Mouse (Mus musculus) cerebellum, adult 8-10 months (tissue): Measurements from ENCODE around the gene B3gnt9.
"Not testable (repeated sequence)": the region's sequence is repeated elsewhere in the genome, so short reads cannot be mapped to it uniquely, and the experiment has no call there.

Experiments used
- DNase-seq: peaks from one replicate; pipeline ENCODE4 v3.0.0; 2022

B3gnt9 gene

DNA sequence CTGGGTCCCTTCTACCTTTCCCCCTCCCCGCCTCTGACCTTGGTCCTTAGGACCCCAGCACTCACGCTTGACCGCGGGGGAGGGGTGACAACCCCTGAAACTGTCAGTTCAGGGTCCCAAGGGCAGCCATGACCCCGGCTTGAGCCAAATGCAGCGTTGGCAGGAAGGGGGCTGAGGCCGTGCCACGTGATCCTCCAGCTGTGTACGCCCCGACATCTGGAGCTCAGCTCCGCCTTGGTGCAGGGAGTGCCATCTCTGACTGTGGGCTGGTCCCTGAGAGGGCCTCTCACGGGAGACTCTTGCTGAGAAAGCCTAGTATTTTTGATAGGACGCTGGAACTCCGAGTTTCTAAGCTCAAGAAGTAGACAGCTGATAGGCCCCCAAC, at the start of gene B3gnt9:
Gene B3gnt9 (minus strand): TSS at position 188 of the 385 bp plus-strand sequence.
- DNase-seq, result no peak

DNA sequence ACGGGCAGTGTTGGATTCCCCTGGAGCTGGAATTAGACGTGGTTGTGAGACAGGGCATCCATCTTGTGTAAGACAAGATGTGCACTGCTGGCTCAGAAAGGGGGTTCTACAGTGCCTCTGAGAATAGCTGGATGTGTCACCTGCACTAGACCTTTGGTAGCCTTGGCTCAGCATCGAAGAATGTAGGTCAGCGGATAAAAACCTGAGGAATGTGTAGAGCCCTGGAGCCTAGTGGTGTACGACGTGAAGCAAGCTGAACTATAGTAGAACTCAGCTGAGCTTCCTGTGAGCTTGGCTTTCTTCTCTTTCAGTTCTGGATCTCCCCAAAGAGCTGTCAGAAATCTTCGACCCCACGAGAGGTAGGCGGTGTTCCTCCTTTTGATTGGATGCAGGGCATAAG, 48.9 kb upstream of the B3gnt9 start:
- DNase-seq, result no peak

DNA sequence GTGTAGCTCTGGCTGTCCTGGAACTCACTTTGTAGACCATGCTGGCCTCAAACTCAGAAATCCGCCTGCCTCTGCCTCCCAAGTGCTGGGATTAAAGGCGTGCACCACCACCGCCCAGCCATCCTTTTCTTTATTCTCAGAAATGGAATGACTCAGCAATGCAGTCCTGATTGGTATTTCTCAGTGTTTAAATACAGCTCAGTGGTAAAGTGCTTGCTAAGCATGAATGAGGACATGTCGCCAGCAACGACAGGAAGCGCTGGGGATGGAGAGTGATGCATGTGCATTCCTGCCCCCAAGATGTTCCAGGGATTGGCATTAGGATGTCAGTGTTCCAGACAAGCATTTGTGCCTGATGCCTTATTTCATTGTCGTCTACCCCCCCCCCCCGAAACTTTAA, 48.4 kb upstream of the B3gnt9 start:
- DNase-seq, result no peak

DNA sequence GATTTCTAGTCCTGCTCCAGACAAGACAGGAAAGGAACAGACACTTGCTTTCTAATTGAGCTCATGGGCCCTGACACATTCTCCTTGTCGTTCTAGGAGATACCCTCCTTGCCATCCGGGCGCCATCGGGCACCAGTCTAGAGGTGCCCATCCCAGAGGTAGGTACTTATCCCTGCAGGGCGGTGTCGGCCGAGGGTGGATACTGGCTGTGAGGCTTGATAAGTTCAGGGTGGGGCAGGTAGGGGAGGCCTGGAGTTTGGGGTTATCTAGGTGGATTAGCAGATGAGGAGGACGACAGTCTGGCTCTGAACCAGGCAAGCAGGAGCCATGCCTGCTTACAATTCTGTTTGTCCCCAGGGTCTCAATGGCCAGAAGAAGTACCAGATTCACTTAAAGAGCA, 45.0 kb upstream of the B3gnt9 start:
- DNase-seq, result no peak

DNA sequence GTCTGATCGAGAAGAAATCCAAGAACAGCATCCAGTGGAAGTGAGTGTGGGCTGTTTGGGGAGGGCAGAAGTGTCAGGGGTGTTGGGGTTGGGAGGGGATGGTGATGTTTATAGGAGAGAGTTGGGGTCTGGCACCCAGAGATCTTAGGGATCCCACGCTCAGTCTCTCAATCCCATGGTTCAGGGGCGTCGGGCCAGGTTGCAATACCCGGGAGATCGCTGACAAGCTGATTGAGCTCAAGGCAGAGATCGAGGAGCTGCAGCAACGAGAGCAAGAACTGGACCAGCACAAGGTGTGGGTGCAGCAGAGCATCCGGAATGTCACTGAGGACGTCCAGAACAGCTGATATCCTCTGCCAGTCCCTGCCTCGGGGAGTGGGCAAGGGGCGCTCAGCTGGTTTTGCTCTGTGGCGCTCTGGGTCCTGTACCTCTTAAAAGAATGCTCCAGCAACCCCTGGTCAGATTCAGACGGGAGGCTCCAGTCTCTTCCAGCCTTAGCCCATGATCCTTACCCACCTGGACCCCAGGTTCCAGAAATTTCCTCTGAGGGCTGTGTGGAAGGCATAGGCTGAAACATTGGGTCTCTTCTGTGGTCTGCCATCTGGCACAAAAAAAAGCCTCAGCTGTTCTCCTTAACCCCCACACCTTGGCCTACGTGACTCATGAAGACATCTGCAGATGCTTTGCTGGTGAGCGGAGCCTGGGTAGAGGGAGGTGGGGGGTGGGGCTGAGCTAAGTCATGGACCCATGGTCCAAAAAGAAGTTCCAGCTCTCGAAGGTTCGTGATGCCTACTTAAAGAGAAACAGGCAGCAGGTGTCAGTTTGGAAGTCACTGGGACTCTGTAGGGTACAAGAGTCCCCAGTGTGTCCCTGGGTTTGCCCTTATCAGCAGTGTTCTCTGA, 43.6 kb upstream of the B3gnt9 start:
- DNase-seq, result no peak

DNA sequence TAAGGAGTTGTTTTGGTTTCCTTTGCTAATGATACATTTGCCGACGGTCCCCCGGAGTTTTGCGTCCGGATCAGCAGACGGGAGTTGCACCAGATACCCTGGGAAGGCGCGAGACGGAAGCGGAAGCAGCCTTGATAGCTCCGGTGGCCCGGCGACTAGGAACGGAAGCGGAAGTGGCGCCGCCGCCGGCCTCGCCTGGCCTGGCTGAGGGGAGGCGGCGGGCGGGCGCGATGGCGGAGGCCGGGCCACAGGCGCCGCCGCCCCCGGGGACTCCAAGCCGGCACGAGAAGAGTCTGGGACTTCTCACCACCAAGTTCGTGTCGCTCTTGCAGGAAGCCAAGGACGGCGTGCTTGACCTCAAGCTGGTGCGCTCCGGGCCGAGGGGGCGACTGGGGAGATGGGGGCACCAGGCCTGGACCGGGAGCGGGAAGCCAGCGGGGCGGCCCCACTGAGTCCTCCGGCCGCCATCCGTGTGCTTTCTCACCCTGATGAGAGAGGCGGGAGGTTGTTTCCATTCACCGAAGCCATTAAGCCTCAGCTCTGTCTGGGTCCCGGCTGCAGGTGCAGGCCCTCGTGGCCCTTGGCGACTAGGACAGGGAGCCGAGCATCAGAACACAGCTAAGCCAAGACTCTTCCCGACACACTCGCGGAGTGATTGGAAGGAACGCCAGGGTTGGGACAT, 42.7 kb upstream of the B3gnt9 start, which contains the start of gene E2f4:
Gene E2f4 (plus strand): TSS at position 153 of the 682 bp plus-strand sequence.
- DNase-seq, result peak; percentile 88

DNA sequence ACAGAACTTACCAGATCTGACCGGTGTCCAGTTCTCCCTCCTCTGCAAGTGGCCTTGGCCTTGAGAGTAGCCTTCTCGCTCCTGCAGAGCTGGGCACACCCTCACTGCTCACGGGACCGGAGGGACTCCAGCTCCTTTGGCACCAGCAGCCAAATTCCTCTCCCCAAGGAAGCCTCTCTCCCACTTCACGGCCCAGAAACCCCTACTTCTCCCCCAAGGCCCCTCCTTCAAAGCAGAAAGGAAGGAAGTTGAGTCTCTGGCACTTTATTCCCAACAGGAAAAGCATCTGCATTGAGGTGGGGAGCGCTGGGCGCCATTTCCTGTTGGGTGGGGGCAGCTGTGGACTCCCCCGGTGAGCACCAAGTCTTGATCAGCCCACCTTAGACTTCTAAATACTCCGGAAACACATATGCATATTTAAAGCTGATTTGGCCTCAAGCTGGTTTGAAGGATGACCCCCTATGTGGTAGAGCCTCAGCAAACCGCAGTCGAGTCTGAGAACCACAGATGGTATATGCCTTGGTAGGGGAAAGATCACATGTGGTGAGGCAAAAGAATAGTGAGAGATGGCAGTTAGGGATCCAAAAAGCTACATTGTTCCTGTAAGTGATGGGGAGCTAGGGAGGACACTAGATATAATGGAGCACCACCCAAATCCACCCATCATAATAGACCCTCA, 41.1 kb upstream of the B3gnt9 start, which contains the start of gene Exoc3l:
Gene Exoc3l (minus strand): TSS at position 207 of the 679 bp plus-strand sequence.
- no peak for DNase-seq

DNA sequence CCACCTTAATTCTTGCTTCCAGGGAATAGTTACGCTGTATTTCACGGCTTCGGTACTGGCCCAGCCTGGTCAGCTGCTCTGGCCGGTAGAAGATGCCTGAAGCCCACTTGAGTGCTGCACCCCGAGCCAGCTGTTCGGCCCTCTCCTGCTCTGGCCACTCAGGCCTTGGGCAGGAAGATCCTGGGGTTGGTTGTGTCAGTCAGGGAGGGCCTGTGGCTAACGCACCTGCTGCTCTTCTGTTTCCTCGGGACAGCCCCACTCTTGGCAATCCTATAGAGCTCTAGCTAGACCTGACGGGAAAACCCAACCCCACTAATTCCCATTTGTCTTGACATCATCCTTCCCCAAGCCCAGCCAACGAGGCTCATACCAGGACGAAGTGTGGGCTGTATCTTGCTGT, 40.3 kb upstream of the B3gnt9 start:
- no peak for DNase-seq

DNA sequence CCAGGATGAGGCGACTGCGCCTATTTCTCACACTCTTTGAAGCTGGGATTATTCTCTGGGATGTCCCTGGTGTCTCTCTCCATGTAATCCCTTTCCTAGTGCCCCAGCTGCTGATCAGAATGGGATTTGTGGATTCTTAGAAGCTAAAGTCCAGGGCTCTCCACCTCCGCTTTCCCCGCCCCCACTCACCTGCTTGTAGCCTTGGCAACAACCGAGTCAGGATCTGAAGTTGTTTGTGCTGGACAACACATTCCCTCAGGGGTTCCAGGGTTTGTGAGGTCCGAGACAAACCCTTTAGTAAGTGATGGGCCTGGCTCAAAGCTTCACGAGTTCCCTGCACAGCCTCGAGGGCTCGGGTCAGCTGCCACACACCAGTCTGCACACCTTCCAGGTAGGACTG, 39.8 kb upstream of the B3gnt9 start:
- no peak for DNase-seq

DNA sequence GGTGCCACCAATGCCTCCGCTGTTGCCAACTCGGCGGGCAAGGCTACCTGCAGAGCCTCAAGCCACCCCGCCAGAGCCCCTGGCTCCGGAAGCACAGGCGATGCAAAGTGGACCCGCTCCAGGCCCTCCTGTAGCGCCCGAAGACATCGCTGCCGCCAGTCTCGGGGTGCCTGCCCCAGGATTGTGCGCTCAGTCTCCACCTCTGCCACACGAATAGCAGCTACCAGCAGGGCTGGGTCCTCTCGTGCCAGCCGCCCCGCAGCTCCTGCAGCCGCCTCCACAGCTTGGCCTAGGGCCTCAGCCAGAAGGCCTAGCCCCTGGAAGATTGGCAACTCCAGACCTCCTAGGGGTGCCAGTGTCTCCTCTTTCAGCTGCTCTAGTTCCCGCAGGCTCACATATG, 38.5 kb upstream of the B3gnt9 start:
- DNase-seq, result peak; percentile 79

DNA sequence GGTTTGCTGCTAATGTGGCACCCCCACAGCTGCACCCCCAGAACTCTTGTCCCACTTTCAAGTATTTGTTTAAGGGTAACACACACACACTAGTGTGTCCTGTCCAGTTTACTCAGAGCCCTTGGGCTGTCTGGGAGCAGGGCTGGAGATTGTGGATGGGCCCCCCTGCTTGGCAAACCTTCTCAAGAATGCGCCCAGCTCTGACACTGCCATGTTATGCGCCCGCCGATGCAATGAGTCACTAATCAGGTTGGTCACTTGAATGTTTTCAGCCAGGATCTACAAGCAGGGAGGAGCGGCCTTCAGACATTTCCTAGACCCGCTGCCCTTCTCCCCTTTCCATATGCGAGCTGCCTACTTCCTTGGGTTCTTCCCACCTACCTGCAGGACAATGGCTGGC, 37.5 kb upstream of the B3gnt9 start:
- no peak for DNase-seq

DNA sequence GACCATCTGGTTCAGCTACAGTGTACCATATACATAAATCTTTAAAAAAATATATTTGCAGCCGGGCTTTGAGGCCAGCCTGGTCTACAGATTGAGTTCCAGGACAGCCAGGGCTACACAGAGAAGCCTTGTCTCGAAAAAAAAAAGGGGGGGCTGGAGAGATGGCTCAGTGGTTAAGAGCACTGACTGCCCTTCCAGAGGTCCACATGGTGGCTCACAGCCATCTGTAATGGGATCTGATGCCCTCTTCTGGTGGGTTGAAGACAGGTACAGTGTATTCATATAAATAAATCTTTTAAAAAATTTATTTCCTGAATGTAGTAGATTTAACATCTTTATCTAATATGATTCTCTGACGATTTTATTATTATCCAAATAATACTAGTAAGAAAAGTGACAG, 36.8 kb upstream of the B3gnt9 start:
- not testable (repeated sequence) for DNase-seq

DNA sequence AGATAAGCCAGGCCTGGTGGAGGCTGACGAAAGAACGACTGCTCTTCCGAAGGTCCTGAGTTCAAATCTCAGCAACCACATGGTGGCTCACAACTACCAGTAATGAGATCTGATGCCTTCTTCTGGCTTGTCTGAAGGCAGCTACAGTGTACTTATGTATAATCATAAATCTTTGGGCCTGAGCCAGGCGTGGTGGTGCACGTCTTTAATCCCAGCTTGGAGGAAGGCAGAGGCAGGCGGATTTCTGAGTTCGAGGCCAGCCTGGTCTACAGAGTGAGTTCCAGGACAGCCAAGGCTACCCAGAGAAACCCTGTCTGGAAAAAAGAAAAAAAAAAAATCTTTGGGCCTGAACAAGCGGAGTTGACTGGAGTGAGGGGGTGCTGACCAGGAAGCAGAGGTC, 36.4 kb upstream of the B3gnt9 start:
- DNase-seq, result not testable (repeated sequence)

DNA sequence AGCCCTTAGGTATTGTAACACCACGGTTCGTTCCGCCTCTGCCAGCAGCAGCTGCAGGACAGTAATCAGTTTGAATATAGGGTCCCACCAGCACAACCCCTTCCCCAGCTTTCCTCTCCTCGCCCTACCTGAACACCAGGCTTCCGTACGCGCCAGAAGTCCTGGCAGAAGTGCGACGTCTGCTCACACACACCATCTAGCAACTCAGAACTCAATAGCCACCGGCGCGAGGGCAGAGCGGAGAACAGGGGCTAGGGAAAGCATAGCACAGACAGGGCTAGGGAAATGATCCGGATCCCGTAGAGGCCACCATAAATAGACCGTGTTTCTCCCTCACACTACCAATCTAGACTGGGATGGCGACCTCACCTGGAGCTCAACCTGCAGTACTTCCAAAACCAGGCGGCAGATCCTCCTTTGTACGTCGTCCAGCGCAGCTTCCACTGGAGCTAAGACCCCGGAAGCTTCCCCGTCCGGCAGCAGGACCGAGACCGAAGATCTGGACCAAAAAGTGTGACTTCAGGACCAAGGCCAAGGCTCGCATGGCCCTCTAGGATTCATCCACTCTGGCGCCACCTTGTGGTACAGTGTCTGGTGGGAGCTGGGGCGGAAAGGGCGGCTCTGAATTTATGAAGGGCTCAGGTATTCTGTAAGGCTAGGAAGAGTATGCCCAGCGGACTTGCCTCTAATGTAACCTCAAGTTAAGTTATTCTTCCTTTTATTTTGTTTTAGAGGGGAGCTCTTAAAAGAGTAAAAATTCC, 35.8 kb upstream of the B3gnt9 start:
- DNase-seq, result peak; percentile 90

DNA sequence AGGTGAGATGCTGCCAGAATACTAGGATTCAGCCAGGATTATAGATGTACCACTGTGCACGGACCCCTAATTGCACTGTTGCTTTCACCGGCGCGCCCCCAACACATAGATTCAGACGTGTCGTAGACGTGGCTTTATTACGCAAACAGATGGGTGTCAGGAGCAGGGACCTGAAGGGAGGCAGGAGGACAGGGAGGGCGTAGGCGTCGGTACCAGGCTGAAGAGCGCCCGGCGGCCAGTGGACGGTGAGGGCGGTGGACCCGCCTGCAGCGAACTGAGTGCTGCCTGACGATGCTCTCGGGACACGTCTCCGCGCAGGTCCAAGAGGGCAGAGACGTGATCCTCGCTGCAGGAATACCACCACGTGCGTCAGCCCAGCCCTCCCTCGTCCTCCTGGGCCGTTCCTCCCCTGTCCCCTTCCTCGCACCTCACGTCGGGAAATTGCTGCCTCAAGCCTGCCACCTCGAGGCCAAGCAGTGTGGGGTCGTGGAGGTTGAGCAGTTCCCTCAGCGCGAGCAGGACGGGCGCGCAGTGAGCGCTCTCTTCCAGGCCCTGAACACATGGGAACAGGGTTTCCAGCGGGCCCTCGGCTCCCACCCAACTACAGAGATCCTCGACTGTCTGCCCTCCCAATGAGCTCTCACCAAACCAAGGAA, 35.0 kb upstream of the B3gnt9 start, which contains the start of gene 4931428F04Rik:
Gene 4931428F04Rik (minus strand): TSS at position 60 of the 656 bp plus-strand sequence.
- DNase-seq, result peak; percentile 75

DNA sequence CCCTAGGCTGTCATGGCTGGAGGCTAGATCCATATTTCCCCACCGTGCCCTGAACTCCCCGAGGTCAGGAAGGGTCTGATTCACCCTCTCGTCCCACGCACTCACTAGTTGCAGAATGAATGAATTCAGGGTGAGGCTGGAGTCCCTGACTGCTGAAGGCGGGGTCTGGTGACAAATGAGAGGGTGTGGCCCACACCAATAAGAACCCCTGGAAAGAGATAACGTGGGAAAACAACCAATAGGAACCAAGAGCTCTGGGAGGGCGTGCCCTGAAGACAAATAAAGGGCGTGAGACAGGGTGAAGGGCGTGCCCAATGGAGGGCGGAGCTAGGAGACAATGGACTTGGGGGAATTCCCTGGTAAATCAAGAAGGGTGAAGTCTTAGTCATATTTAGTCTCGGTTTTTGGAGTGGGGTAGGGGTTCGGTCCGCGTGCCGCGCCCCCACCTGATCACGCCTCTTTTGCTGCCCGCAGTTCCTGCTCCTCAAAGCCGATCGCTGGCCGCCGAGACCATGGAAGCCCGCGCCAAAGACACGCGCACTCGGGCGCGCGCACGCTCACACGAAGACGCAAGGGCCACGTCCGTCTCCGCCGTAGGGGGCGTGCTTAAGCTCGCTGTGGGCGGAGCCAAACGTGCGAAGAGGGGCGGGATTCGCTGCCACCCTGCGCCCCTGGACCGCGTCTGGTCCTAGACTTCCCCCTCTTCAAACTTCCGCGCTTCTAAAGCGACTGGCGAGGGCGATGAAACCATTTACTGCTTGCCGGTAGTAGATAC, 34.2 kb upstream of the B3gnt9 start:
- DNase-seq, result peak; percentile 98

DNA sequence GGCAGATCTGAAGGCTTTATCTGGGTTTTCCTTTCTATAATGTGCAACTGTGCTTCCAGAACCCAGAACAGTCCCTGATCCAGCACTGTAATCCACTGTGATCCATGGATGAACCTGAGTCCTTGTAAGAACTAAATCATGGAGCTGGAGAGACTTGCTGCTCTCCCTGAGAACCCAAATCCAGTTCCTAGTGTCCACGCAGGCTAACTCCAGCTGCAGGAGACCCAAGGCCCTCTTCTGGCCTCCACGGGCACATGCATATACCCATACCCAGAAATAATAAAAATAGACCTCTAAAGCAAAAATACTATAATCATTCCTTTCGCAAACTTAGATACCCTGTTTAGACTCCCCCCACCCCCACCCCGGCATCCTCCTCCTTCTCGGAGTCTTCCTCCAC, 33.3 kb upstream of the B3gnt9 start:
- DNase-seq, result no peak

DNA sequence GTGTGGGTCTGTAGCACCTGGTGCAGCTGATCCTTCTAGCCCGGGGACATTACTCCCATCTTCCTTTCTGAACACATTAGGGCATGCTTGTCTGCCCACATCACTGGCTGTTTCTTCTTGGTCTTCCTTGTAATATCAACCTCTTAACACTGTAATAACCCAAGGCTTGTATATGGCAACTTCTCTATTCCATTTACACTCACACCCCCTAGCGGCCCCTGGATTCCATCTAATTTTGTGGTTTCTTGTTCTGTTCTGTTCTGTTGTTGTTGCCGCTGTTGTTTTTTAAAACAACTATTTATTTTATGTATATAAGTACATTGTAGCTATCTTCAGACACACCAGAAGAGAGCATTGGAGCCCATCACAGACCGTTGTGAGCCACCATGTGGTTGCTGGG, 32.0 kb upstream of the B3gnt9 start:
- DNase-seq, result no peak

DNA sequence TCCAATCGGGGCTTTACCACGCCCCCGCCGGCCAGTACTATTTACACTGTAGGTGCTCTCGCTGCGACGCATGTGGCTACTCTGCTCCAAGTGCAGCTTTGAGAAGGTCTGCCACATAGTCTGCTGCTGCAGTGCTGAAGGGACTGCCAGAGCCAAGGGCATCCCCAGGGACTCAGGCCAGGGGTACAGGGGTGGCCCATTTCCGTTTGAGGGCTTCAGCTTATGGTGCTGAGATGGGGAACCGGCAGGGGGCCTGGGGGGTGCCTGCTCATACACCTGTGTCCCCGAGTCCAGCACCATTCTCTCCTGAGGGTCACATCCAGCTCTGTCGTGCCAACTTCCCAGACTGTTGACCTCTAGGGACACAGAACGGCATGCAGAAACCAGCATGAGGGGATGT, 30.6 kb upstream of the B3gnt9 start:
- no peak for DNase-seq

DNA sequence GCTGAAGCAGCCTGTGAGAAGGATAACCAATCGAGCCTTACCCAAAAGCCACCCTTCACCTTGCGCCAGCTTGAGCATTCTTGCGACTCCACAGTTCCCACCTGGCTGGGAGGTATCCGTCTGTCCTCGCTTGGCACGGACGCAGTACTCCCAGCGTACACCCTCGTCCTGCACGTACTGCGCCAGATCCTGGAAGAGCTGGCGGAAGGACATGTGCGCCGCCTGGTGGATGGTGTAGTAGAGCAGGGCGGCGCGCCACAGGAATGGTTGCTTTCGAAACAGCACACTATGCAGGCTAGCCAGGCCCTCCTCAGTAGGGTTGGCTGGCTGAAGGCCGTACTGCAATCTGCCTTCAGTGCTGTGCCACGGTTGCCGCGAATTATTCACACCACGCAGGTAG, 28.1 kb upstream of the B3gnt9 start:
- DNase-seq, result peak; percentile 50

DNA sequence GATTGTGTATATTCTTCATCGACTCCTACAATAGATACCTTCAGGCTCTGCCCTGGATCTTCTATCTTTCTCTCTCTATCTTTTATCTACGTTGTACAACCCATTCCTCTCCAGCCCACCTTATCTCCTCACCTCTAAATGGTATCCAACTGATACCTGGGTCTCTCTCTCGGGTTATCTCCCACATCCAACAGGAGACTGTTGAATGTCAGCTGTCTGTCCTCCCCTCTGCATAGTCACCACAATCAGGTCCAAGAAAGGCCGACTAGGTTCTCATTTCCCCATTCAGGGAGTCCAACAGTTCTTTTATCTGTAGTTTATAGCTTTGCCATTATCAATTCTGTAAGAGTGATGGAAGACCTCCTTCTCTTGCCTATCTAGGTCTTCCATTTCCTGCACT, 27.3 kb upstream of the B3gnt9 start:
- no peak for DNase-seq
